Mouse (Mus musculus) right cerebral cortex, postnatal 25 days (tissue): ENCODE results near the gene Mtch1.

Experiments used
- DNase-seq: peaks from one replicate; pipeline ENCODE4 v3.0.0; 2022

The Mtch1 gene

GRCm38 (mm10) chr17:29304376-29305057, 43.2 kb downstream of the Mtch1 start:
- DNase-seq = no peak

- no peak for DNase-seq
These were observed 43.9 kb downstream of the Mtch1 start for GRCm38 (mm10) chr17:29303856-29304255.

- no peak for DNase-seq
These were observed 44.6 kb downstream of the Mtch1 start for GRCm38 (mm10) chr17:29303087-29303486.

GRCm38 (mm10) chr17:29302149-29302548, 45.6 kb downstream of the Mtch1 start:
- DNase-seq = no peak

- DNase-seq = no peak
These were observed 46.3 kb downstream of the Mtch1 start for GRCm38 (mm10) chr17:29301421-29301820.

- DNase-seq = no peak
These were observed 46.8 kb downstream of the Mtch1 start for GRCm38 (mm10) chr17:29300926-29301325.

GRCm38 (mm10) chr17:29299282-29299681, 48.5 kb downstream of the Mtch1 start:
- DNase-seq = no peak

GRCm38 (mm10) chr17:29297813-29298212, 49.9 kb downstream of the Mtch1 start:
- no peak for DNase-seq

- no peak for DNase-seq
These were observed 50.4 kb downstream of the Mtch1 start for GRCm38 (mm10) chr17:29297321-29297720.

- DNase-seq = no peak
These were observed 51.9 kb downstream of the Mtch1 start for GRCm38 (mm10) chr17:29295835-29296234.

- no peak for DNase-seq
These were observed 53.7 kb downstream of the Mtch1 start for GRCm38 (mm10) chr17:29293807-29294605.

- no peak for DNase-seq
These were observed 54.7 kb downstream of the Mtch1 start for GRCm38 (mm10) chr17:29292996-29293395.

- no peak for DNase-seq
These were observed 55.9 kb downstream of the Mtch1 start for GRCm38 (mm10) chr17:29291793-29292192.

GRCm38 (mm10) chr17:29282216-29282952, 65.3 kb downstream of the Mtch1 start:
- DNase-seq = no peak
